Mouse (Mus musculus) limb, embryonic 12.5 days (tissue): Measurements from ENCODE around the gene Csnk2a2. TPM values are rescaled to one million over a fixed set of nuclear protein-coding genes. Genes with fewer than 3 reads are reported as not detected.

ENCODE experiments used
- ATAC-seq: fragments of 200-750 bp; cut with Nextera tagmentation; 2 replicates; pipeline ENCODE4 v1.8.0; 2017; ENCODE audit warnings: low read depth, moderate TSS enrichment; ENCODE audit not compliant: insufficient number of reproducible peaks, insufficient read depth, low FRiP score, low TSS enrichment
- H3K27ac ChIP-seq: fragments of 300-500 bp; sonication (generic); 2 replicates; pipeline ENCODE4 v1.5.1; 2016; ENCODE audit warnings: mild to moderate bottlenecking, moderate library complexity
- H3K27me3 ChIP-seq: fragments of 300-500 bp; sonication (generic); 2 replicates; pipeline ENCODE4 v1.6.1; 2016; ENCODE audit warnings: mild to moderate bottlenecking, moderate library complexity
- H3K36me3 ChIP-seq: fragments of 300-500 bp; sonication (generic); 2 replicates; pipeline ENCODE4 v1.6.1; 2016; ENCODE audit warnings: mild to moderate bottlenecking, moderate library complexity
- H3K4me1 ChIP-seq: fragments of 300-500 bp; sonication (generic); replicated peaks from 2 replicates; pipeline ENCODE4 v1.6.1; 2016
- H3K4me2 ChIP-seq: fragments of 300-500 bp; sonication (generic); 2 replicates; pipeline ENCODE4 v1.6.1; 2016; ENCODE audit warnings: mild to moderate bottlenecking, moderate library complexity
- H3K4me3 ChIP-seq: fragments of 300-500 bp; sonication (generic); replicated peaks from 2 replicates; pipeline ENCODE4 v1.5.1; 2016; ENCODE audit warnings: mild to moderate bottlenecking
- H3K9ac ChIP-seq: fragments of 300-500 bp; sonication (generic); replicated peaks from 2 replicates; pipeline ENCODE4 v1.6.1; 2016; ENCODE audit warnings: mild to moderate bottlenecking, moderate library complexity
- H3K9me3 ChIP-seq: fragments of 300-500 bp; sonication (generic); 2 replicates; pipeline ENCODE4 v1.6.1; 2016; ENCODE audit warnings: mild to moderate bottlenecking, moderate library complexity
- WGBS: fragments of 180-500 bp; shearing (Covaris S2); methylation state at CpG from one replicate; pipeline ENCODE4 v1.1.7; 2016; 5-methylcytosine and 5-hydroxymethylcytosine counted together
- polyA plus RNA-seq: library from polyadenylated mRNA; unstranded; fragments of >200 nt; fragmentation: Nextera tagmentation; extraction: Ambion mirVana; gene quantifications from 2 replicates; pipeline ENCODE4 v1.2.1, GENCODE M21; 2016

Csnk2a2 gene
- polyA plus RNA-seq, 1 experiment from 2014 or later: 14.0 TPM

DNA sequence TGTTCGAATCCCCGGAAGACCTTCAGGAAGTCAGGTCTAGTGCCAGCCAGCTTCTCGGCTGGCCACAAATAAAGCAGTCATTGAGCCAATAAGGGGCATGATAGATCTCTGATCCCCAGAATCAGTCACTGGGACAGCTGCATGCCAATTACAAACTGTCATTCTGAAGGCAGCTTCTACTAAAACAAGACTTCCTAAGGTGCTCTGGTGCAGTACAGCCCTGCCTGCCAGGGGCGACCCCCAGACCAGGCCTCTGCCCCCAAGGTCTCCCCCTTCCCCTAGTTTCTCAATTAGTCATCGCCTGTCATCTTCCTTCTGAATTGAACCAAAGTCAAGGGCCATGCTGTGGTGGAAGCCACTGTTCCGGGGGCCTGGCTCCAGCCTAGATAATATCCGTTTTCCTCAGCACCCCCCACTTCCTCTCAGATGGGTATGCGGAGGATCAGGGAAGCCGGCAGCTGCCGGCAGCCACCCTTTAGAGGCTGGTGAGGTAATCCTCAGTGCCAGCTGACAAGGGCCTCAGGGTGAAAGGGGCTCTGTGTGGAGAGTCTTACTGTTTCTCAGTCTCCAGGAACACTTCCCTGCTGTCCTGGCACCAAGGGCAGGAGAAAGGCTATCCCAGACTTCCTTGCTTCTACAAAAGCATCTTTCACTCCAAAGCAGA, 78.4 kb downstream of the Csnk2a2 start:
- Histone ChIP-seq H3K9me3 (no peaks in the 10 kb centered on the region), H3K4me1 (no peaks in the 10 kb centered on the region), H3K4me3 (no peak overlapping the region), H3K9ac (no peak overlapping the region; the same call in 1 of the 2 replicates), H3K36me3 (no peaks in the 10 kb centered on the region), H3K4me2 (no peak overlapping the region), H3K27ac (no peak overlapping the region), H3K27me3 (no peaks in the 10 kb centered on the region)
- no peak for ATAC-seq
- WGBS: 50% methylated on average over 10 of the region's 10 CpGs

DNA sequence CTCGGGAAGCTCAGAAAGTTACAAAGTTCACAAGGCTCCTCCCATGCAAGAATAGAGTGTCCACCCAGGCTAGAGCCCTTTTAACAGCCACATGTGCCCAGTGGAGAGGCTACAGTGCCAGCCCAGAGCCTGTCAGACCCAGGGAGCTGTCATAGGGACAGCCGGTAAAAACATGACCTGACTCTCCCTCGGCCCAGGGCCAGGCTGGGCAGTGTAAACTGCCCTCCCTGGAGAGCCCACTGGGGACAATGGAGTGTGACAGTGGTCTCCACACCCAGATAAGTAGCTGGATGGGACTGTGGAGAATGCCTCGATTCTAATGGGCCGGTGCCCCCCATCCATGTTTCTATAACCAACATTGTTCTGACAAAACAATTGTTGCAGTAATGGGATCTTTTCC, 80.3 kb downstream of the Csnk2a2 start:
- H3K4me2 ChIP-seq: no peak overlapping the region
- H3K36me3 ChIP-seq: no peaks in the 10 kb centered on the region
- ATAC-seq: no peak
- H3K4me1 ChIP-seq: no peaks in the 10 kb centered on the region
- 81% methylated on average over 5 of the region's 5 CpGs for WGBS
- H3K27ac ChIP-seq: no peak overlapping the region
- no peak overlapping the region for H3K9ac ChIP-seq
- H3K4me3 ChIP-seq: no peak overlapping the region
- no peaks in the 10 kb centered on the region for H3K27me3 ChIP-seq
- H3K9me3 ChIP-seq: no peaks in the 10 kb centered on the region

DNA sequence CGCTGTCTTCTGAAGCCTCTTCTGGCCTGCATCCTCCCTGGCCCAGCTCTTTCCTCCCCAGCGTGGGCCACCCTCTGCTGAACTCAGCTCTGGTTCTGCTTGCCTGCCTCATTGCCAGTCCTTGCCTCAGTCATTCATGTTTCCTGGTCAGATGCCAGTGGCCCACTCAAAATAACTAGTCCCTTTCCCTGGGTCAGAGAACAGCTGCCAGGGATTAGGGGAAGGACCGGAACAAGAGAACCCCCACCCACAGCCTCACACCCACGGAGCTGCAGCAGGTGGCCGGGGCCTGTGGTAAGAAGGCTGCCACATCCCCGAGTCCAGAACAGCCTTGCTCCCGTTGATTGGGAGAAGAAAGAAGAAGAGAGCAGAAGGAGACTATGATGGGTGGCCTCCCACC, 88.7 kb downstream of the Csnk2a2 start:
- peaks cover 10% of the 10 kb centered on the region for H3K4me1 ChIP-seq
- no peak overlapping the region for H3K27ac ChIP-seq
- no peak overlapping the region for H3K4me3 ChIP-seq
- H3K36me3 ChIP-seq: no peaks in the 10 kb centered on the region
- no peak for ATAC-seq
- H3K9ac ChIP-seq: no peak overlapping the region
- 68% methylated on average over 7 of the region's 7 CpGs for WGBS
- no peak overlapping the region for H3K4me2 ChIP-seq
- no peaks in the 10 kb centered on the region for H3K9me3 ChIP-seq
- no peaks in the 10 kb centered on the region for H3K27me3 ChIP-seq

DNA sequence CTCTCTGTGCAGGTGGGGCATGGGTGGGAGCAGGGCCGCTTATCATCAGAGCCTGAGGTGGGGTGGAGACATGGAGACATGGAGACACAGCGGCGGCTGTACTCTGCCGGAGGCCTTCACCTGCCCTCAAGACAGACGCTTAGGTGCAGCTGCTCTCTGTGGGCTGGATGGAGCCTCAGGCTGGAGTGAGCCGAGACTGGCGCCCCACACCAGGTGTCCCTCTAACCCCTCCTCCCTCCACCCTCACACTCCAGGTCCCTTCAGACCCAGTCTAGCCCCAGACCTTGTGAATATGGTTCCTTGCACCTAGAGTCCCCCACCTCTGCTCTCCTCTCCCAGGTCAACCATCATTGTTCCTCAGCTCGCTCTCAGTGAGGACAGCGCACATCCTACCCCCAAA, 90.7 kb downstream of the Csnk2a2 start:
- H3K4me1 ChIP-seq: peaks cover 22% of the 10 kb centered on the region
- H3K9me3 ChIP-seq: no peaks in the 10 kb centered on the region
- no peaks in the 10 kb centered on the region for H3K27me3 ChIP-seq
- H3K9ac ChIP-seq: no peak overlapping the region
- no peak overlapping the region for H3K4me2 ChIP-seq
- no peak for ATAC-seq
- no peaks in the 10 kb centered on the region for H3K36me3 ChIP-seq
- H3K27ac ChIP-seq: no peak overlapping the region
- no peak overlapping the region for H3K4me3 ChIP-seq
- WGBS: 77% methylated on average over 9 of the region's 9 CpGs

DNA sequence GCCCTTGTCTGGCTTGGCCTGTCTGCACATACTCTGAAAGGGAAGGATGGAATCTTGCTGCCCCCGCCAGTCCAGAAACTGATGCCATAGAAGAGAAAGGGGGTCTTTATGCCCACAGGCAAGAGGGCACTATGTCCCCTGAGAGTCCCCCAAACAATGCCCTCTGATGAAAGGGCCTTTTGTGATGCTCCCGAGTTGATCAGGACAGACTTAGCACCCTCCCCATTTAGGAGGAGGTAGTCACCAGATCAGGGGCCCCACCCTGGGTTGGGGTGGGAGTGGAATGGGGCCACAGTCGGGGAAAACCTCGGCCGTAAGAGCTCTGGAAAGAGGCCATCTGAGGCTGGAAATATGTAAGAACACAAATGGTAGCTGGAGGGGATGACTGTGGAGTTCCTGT, 92.6 kb downstream of the Csnk2a2 start:
- peaks cover 22% of the 10 kb centered on the region for H3K4me1 ChIP-seq
- H3K27ac ChIP-seq: peak overlapping the region; percentile 30; the same call in 1 of the 2 replicates

DNA sequence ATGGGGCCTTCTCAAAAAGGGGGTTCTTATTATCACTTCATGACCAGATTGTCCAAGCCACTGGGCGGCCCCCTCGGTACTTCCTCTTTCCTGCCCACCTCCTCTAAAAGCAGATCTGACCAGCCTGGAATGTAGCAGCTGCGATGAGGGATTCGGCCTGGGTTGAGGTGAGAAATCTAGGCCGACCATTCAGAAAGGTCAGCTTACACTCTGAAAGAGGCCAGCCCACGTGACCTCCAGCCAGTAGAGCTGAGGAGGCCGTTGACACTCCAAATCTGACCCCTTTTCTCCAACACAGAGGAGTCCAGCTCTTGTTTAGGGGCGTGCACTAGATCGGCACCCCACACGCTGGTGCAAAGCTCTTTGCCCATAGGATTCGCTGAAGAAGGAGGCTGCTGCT, 93.1 kb downstream of the Csnk2a2 start:
- peaks cover 22% of the 10 kb centered on the region for H3K4me1 ChIP-seq
- no peak overlapping the region for H3K4me3 ChIP-seq
- WGBS: 50% methylated on average over 11 of the region's 11 CpGs
- no peak overlapping the region for H3K9ac ChIP-seq
- ATAC-seq: no peak
- H3K27me3 ChIP-seq: no peaks in the 10 kb centered on the region
- peak overlapping the region; percentile 30; the same call in 1 of the 2 replicates for H3K27ac ChIP-seq
- no peaks in the 10 kb centered on the region for H3K9me3 ChIP-seq
- H3K36me3 ChIP-seq: no peaks in the 10 kb centered on the region
- no peak overlapping the region for H3K4me2 ChIP-seq

More for the DNA sequence above, 92.6 kb downstream of the Csnk2a2 start:
- H3K4me2 ChIP-seq: no peak overlapping the region
- no peak for ATAC-seq
- no peaks in the 10 kb centered on the region for H3K27me3 ChIP-seq
- no peak overlapping the region for H3K4me3 ChIP-seq
- no peaks in the 10 kb centered on the region for H3K36me3 ChIP-seq
- WGBS: 72% methylated on average over 5 of the region's 5 CpGs
- H3K9ac ChIP-seq: no peak overlapping the region
- no peaks in the 10 kb centered on the region for H3K9me3 ChIP-seq

Other genes starting within 250 kb of the Csnk2a2 start
- 0.26 TPM in 1 of 2 replicates, not detected in the other for gene Cngb1, start 183.5 kb downstream of the Csnk2a2 start, polyA plus RNA-seq
- 0.56 TPM in 1 of 2 replicates, not detected in the other for gene Tepp, start 179.5 kb downstream of the Csnk2a2 start, polyA plus RNA-seq
- gene Zfp319, start 158.1 kb downstream of the Csnk2a2 start, polyA plus RNA-seq: 11.3 and 12.9 TPM in 2 replicates
- 39.7 and 40.9 TPM in 2 replicates for gene Usb1, start 157.8 kb downstream of the Csnk2a2 start, polyA plus RNA-seq
- 12.5 and 13.8 TPM in 2 replicates for gene Mmp15, start 137.8 kb downstream of the Csnk2a2 start, polyA plus RNA-seq
- 136 and 144 TPM in 2 replicates for gene Cfap20, start 55.2 kb downstream of the Csnk2a2 start, polyA plus RNA-seq
- gene Ccdc113, start 44.0 kb upstream of the Csnk2a2 start, polyA plus RNA-seq: not detected in 2 replicates
- not detected in 2 replicates for gene Prss54, start 86.3 kb upstream of the Csnk2a2 start, polyA plus RNA-seq
- 27.1 and 28.9 TPM in 2 replicates for gene Gins3, start 143.4 kb upstream of the Csnk2a2 start, polyA plus RNA-seq
- gene Ndrg4, start 186.9 kb upstream of the Csnk2a2 start, polyA plus RNA-seq: 13.1 and 14.0 TPM in 2 replicates
- 17.9 and 18.2 TPM in 2 replicates for gene Setd6, start 225.8 kb upstream of the Csnk2a2 start, polyA plus RNA-seq